Mouse (Mus musculus): ENCODE measurements around the gene Thpo.

Thpo gene

GRCm38 (mm10) chr16:20703699-20704400 is 30.5 kb downstream of the Thpo start:
- no peak for DNase-seq (ENCODE audit: low spot score)

GRCm38 (mm10) chr16:20703071-20703470 is 31.2 kb downstream of the Thpo start:
- no peak for DNase-seq (ENCODE audit: low spot score)

GRCm38 (mm10) chr16:20702522-20702893 is 31.8 kb downstream of the Thpo start:
- peak; percentile 74 for DNase-seq (ENCODE audit: low spot score)

- no peak for DNase-seq (ENCODE audit: low spot score)
Observed at GRCm38 (mm10) chr16:20701729-20702521, 32.4 kb downstream of the Thpo start.

- no peak for DNase-seq (ENCODE audit: low spot score)
Observed at GRCm38 (mm10) chr16:20701316-20701715, 33.0 kb downstream of the Thpo start.

GRCm38 (mm10) chr16:20700036-20700435 is 34.3 kb downstream of the Thpo start:
- DNase-seq (ENCODE audit: low spot score) = no peak

- DNase-seq (ENCODE audit: low spot score) = no peak
Observed at GRCm38 (mm10) chr16:20699266-20699665, 35.0 kb downstream of the Thpo start.

- no peak for DNase-seq (ENCODE audit: low spot score)
Observed at GRCm38 (mm10) chr16:20695622-20696323, 38.5 kb downstream of the Thpo start.

GRCm38 (mm10) chr16:20694781-20695180 is 39.5 kb downstream of the Thpo start:
- DNase-seq (ENCODE audit: low spot score) = peak; percentile 65

- DNase-seq (ENCODE audit: low spot score) = no peak
Observed at GRCm38 (mm10) chr16:20693111-20693701, 41.1 kb downstream of the Thpo start, which contains the start of gene Fam131a. Gene Fam131a, plus strand, starts transcription at chr16:20693241.

- no peak for DNase-seq (ENCODE audit: low spot score)
Observed at GRCm38 (mm10) chr16:20692241-20692965, 41.9 kb downstream of the Thpo start.

- no peak for DNase-seq (ENCODE audit: low spot score)
Observed at GRCm38 (mm10) chr16:20691617-20692016, 42.7 kb downstream of the Thpo start.

GRCm38 (mm10) chr16:20690774-20691173 is 43.5 kb downstream of the Thpo start:
- no peak for DNase-seq (ENCODE audit: low spot score)

GRCm38 (mm10) chr16:20677974-20678675 is 56.2 kb downstream of the Thpo start:
- DNase-seq (ENCODE audit: low spot score) = peak; percentile 98

GRCm38 (mm10) chr16:20677380-20677779 is 56.9 kb downstream of the Thpo start:
- no peak for DNase-seq (ENCODE audit: low spot score)

GRCm38 (mm10) chr16:20676702-20677101 is 57.6 kb downstream of the Thpo start:
- DNase-seq (ENCODE audit: low spot score) = peak; percentile 39

- DNase-seq (ENCODE audit: low spot score) = no peak
Observed at GRCm38 (mm10) chr16:20675213-20675612, 59.1 kb downstream of the Thpo start.
